Mouse (Mus musculus): ENCODE data around the gene Cep164. TPM values are rescaled to one million over a fixed set of nuclear protein-coding genes. Genes with fewer than 3 reads are reported as not detected.
"Not testable (repeated sequence)": the region's sequence is repeated elsewhere in the genome, so short reads cannot be mapped to it uniquely, and the experiment has no call there.

Gene Cep164
- polyA plus RNA-seq, 1 experiment from 2014 or later, result 12.9 TPM

GRCm38 (mm10) chr9:45849528-45850408 lies 21.3 kb upstream of the Cep164 start:
- Histone ChIP-seq H3K36me3 (peaks cover 8% of the 10 kb centered on the region), H3K9me3 (replicated peaks) (no peaks in the 10 kb centered on the region), H3K4me3 (replicated peaks) (no peak overlapping the region), H3K27ac (replicated peaks) (peak overlapping the region; percentile 74), H3K27me3 (replicated peaks) (no peaks in the 10 kb centered on the region), H3K4me2 (no peak overlapping the region), H3K4me1 (peaks cover 30% of the 10 kb centered on the region), H3K9ac (replicated peaks) (no peak overlapping the region)
- WGBS, result 71% methylated on average over 9 of the region's 9 CpGs
- ATAC-seq (ENCODE audit: low FRiP score), result peak; percentile 35; the same call in 1 of the 2 replicates

- no peak overlapping the region for H3K4me2 ChIP-seq
- 74% methylated on average over 5 of the region's 5 CpGs for WGBS
- H3K27me3 ChIP-seq (replicated peaks), result no peaks in the 10 kb centered on the region
- no peaks in the 10 kb centered on the region for H3K9me3 ChIP-seq (replicated peaks)
- no peak overlapping the region for H3K4me3 ChIP-seq (replicated peaks)
- H3K9ac ChIP-seq (replicated peaks), result no peak overlapping the region
- H3K36me3 ChIP-seq, result peaks cover 2% of the 10 kb centered on the region; the same call in 1 of the 2 replicates
- no peak overlapping the region for H3K27ac ChIP-seq (replicated peaks)
- peaks cover 44% of the 10 kb centered on the region for H3K4me1 ChIP-seq
- ATAC-seq (ENCODE audit: low FRiP score), result no peak
Measured at GRCm38 (mm10) chr9:45846891-45847460, 18.5 kb upstream of the Cep164 start.

GRCm38 (mm10) chr9:45846176-45846575 lies 17.7 kb upstream of the Cep164 start:
- 82% methylated on average over 2 of the region's 2 CpGs for WGBS
- H3K27ac ChIP-seq (replicated peaks); H3K4me2 ChIP-seq; ATAC-seq (ENCODE audit: low FRiP score); H3K36me3 ChIP-seq; H3K4me3 ChIP-seq (replicated peaks); H3K9ac ChIP-seq (replicated peaks); H3K27me3 ChIP-seq (replicated peaks); H3K9me3 ChIP-seq (replicated peaks): not testable (repeated sequence)
- peaks cover 50% of the 10 kb centered on the region for H3K4me1 ChIP-seq

- Histone ChIP-seq H3K27ac (replicated peaks) (no peak overlapping the region), H3K4me1 (peaks cover 50% of the 10 kb centered on the region), H3K36me3 (0 out of 2 replicates have a peak, but pooled peaks cover 2% of the 10 kb centered on the region), H3K4me2 (no peak overlapping the region), H3K9ac (replicated peaks) (no peak overlapping the region), H3K4me3 (replicated peaks) (no peak overlapping the region), H3K9me3 (replicated peaks) (no peaks in the 10 kb centered on the region), H3K27me3 (replicated peaks) (no peaks in the 10 kb centered on the region)
- ATAC-seq (ENCODE audit: low FRiP score), result no peak
- 79% methylated on average over 3 of the region's 3 CpGs for WGBS
Measured at GRCm38 (mm10) chr9:45845541-45845940, 17.1 kb upstream of the Cep164 start.

GRCm38 (mm10) chr9:45843780-45844179 lies 15.3 kb upstream of the Cep164 start:
- Histone ChIP-seq H3K27ac (replicated peaks) (no peak overlapping the region), H3K9me3 (replicated peaks) (no peaks in the 10 kb centered on the region), H3K4me2 (no peak overlapping the region), H3K4me3 (replicated peaks) (no peak overlapping the region), H3K4me1 (peaks cover 46% of the 10 kb centered on the region), H3K9ac (replicated peaks) (no peak overlapping the region), H3K27me3 (replicated peaks) (no peaks in the 10 kb centered on the region), H3K36me3 (0 out of 2 replicates have a peak, but pooled peaks cover 2% of the 10 kb centered on the region)
- 96% methylated on average over 1 of the region's 1 CpGs for WGBS
- no peak for ATAC-seq (ENCODE audit: low FRiP score)

GRCm38 (mm10) chr9:45843007-45843406 lies 14.5 kb upstream of the Cep164 start:
- Histone ChIP-seq H3K4me3 (replicated peaks) (no peak overlapping the region), H3K4me1 (peaks cover 43% of the 10 kb centered on the region), H3K4me2 (no peak overlapping the region), H3K27me3 (replicated peaks) (no peaks in the 10 kb centered on the region), H3K9me3 (replicated peaks) (no peaks in the 10 kb centered on the region), H3K27ac (replicated peaks) (no peak overlapping the region), H3K9ac (replicated peaks) (no peak overlapping the region), H3K36me3 (0 out of 2 replicates have a peak, but pooled peaks cover 2% of the 10 kb centered on the region)
- WGBS, result 83% methylated on average over 5 of the region's 5 CpGs
- no peak for ATAC-seq (ENCODE audit: low FRiP score)

- ATAC-seq (ENCODE audit: low FRiP score), result no peak
- Histone ChIP-seq H3K4me1 (peaks cover 45% of the 10 kb centered on the region), H3K4me3 (replicated peaks) (no peak overlapping the region), H3K36me3 (0 out of 2 replicates have a peak, but pooled peaks cover 2% of the 10 kb centered on the region), H3K9me3 (replicated peaks) (no peaks in the 10 kb centered on the region), H3K27me3 (replicated peaks) (no peaks in the 10 kb centered on the region), H3K4me2 (peak overlapping the region; percentile 96), H3K9ac (replicated peaks) (no peak overlapping the region), H3K27ac (replicated peaks) (no peak overlapping the region)
- WGBS, result 78% methylated on average over 6 of the region's 6 CpGs
Measured at GRCm38 (mm10) chr9:45841458-45841857, 13.0 kb upstream of the Cep164 start.

GRCm38 (mm10) chr9:45840331-45840730 lies 11.8 kb upstream of the Cep164 start:
- Histone ChIP-seq H3K4me1 (peaks cover 45% of the 10 kb centered on the region), H3K27me3 (replicated peaks) (no peaks in the 10 kb centered on the region), H3K4me2 (peak overlapping the region; percentile 96), H3K9ac (replicated peaks) (peak overlapping the region; percentile 97; the same call in 1 of the 2 replicates), H3K27ac (replicated peaks) (no peak overlapping the region), H3K4me3 (replicated peaks) (peak overlapping the region; percentile 93), H3K36me3 (0 out of 2 replicates have a peak, but pooled peaks cover 2% of the 10 kb centered on the region), H3K9me3 (replicated peaks) (no peaks in the 10 kb centered on the region)
- WGBS, result 71% methylated on average over 5 of the region's 5 CpGs
- ATAC-seq (ENCODE audit: low FRiP score), result no peak

GRCm38 (mm10) chr9:45839982-45840300 lies 11.4 kb upstream of the Cep164 start:
- Histone ChIP-seq H3K27me3 (replicated peaks) (no peaks in the 10 kb centered on the region), H3K4me3 (replicated peaks) (peak overlapping the region; percentile 93), H3K9ac (replicated peaks) (peak overlapping the region; percentile 97), H3K4me1 (peaks cover 45% of the 10 kb centered on the region), H3K36me3 (0 out of 2 replicates have a peak, but pooled peaks cover 2% of the 10 kb centered on the region), H3K27ac (replicated peaks) (no peak overlapping the region), H3K9me3 (replicated peaks) (no peaks in the 10 kb centered on the region), H3K4me2 (peak overlapping the region; percentile 96)
- whole genome bisulfite sequencing, result 77% methylated on average over 7 of the region's 7 CpGs
- ATAC-seq (ENCODE audit: low FRiP score), result no peak

- peak overlapping the region; percentile 93 for H3K4me3 ChIP-seq (replicated peaks)
- WGBS, result 16% methylated on average over 16 of the region's 17 CpGs
- no peaks in the 10 kb centered on the region for H3K9me3 ChIP-seq (replicated peaks)
- 0 out of 2 replicates have a peak, but pooled peaks cover 2% of the 10 kb centered on the region for H3K36me3 ChIP-seq
- peak overlapping the region; percentile 97 for H3K9ac ChIP-seq (replicated peaks)
- no peaks in the 10 kb centered on the region for H3K27me3 ChIP-seq (replicated peaks)
- peak; percentile 39; the same call in 1 of the 2 replicates for ATAC-seq (ENCODE audit: low FRiP score)
- peak overlapping the region; percentile 96 for H3K4me2 ChIP-seq
- H3K27ac ChIP-seq (replicated peaks), result peak overlapping the region; percentile 82
- peaks cover 45% of the 10 kb centered on the region for H3K4me1 ChIP-seq
Measured at GRCm38 (mm10) chr9:45839139-45839981, 10.9 kb upstream of the Cep164 start.

- Histone ChIP-seq H3K4me2 (peak within 1 kb of the TSS; percentile 96), H3K4me3 (replicated peaks) (peak within 1 kb of the TSS; percentile 93), H3K27me3 (replicated peaks) (no peaks in the 10 kb centered on the region), H3K4me1 (peaks cover 45% of the 10 kb centered on the region), H3K9ac (replicated peaks) (peak within 1 kb of the TSS; percentile 97), H3K9me3 (replicated peaks) (no peaks in the 10 kb centered on the region), H3K27ac (replicated peaks) (peak within 1 kb of the TSS; percentile 82), H3K36me3 (0 out of 2 replicates have a peak, but pooled peaks cover 2% of the 10 kb centered on the region)
- WGBS, result 1% methylated on average over 40 of the region's 40 CpGs
- peak; percentile 93 for ATAC-seq (ENCODE audit: low FRiP score)
Measured at GRCm38 (mm10) chr9:45838434-45839138, 10.1 kb upstream of the Cep164 start, which contains the start of gene Bace1. Gene Bace1, plus strand, starts transcription at chr9:45838580.
